ENCODE assay signal across 13 mouse cellular contexts in the genomic region with DNA sequence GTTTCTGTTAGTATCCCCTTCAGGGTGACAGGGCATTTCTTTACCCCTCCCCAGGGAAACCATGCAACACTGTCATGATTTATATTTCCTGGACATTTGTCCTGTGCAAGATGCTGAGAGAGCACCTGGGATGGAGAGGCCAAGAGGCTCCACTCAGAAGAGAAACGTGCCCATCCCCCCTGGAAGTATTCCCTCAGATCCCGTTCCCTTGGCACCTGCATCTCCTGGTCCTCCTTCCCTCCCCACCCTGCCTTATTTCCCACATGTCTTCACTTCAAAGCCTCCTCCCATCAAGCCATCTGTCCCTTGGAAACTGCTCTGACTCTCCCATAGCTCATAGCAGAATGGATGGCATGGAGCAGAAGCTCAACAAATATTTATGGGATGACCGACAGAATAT.
"Had no signal": no experiment of that assay in that cellular context is flagged by ENCODE, and none has a peak within 500 bp of the region (broad histone marks: within the 10 kb centered on the region; RNA-seq: fewer than 3 reads in every experiment).

No protein-coding gene starts in this region.

- DNase-seq: gastrocnemius, postnatal 14 days; gastrocnemius, postnatal 36 days; heart, adult 18-20 months; heart, postnatal 10 days; kidney, adult 11 months; kidney, adult 2 months; kidney, adult 9 months; kidney, postnatal 14 days; kidney, postnatal 36 days; layer of hippocampus, adult 9-11 months; layer of hippocampus, postnatal 36 days; left cerebral cortex, postnatal 4 days; lung, adult 18-20 months had no signal
